Mouse (Mus musculus) forebrain, embryonic 16.5 days (tissue): ENCODE measurements around the gene Sncg. TPM values are rescaled to one million over a fixed set of nuclear protein-coding genes. Genes with fewer than 3 reads are reported as not detected.

Experiments
- ATAC-seq: fragments of 200-750 bp; cut with Nextera tagmentation; 2 replicates; pipeline ENCODE4 v1.8.0; 2017; ENCODE audit warnings: mild to moderate bottlenecking, moderate library complexity
- H3K27ac ChIP-seq: fragments of 300-500 bp; sonication (generic); 2 replicates; pipeline ENCODE4 v1.5.1; 2014; ENCODE audit warnings: low read length, control low read depth
- H3K27me3 ChIP-seq: fragments of 300-500 bp; sonication (generic); replicated peaks from 2 replicates; pipeline ENCODE4 v1.6.1; 2014; ENCODE audit warnings: low read length; ENCODE audit not compliant: control insufficient read depth, insufficient read depth
- H3K36me3 ChIP-seq: fragments of 300-500 bp; sonication (generic); 2 replicates; pipeline ENCODE4 v1.6.1; 2014; ENCODE audit not compliant: control insufficient read depth, insufficient read depth
- H3K4me1 ChIP-seq: fragments of 300-500 bp; sonication (generic); replicated peaks from 2 replicates; pipeline ENCODE4 v1.6.1; 2014; ENCODE audit warnings: low read length; ENCODE audit not compliant: control insufficient read depth, insufficient read depth
- H3K4me2 ChIP-seq: fragments of 300-500 bp; sonication (generic); 2 replicates; pipeline ENCODE4 v1.6.1; 2014; ENCODE audit warnings: mild to moderate bottlenecking, low read length, control low read depth
- H3K4me3 ChIP-seq: fragments of 300-500 bp; sonication (generic); replicated peaks from 2 replicates; pipeline ENCODE4 v1.5.1; 2014; ENCODE audit warnings: mild to moderate bottlenecking, low read length, control low read depth
- H3K9ac ChIP-seq: fragments of 300-500 bp; sonication (generic); replicated peaks from 2 replicates; pipeline ENCODE4 v1.6.1; 2014; ENCODE audit warnings: low read depth, low read length, control low read depth
- H3K9me3 ChIP-seq: fragments of 300-500 bp; sonication (generic); 2 replicates; pipeline ENCODE4 v1.6.1; 2016; ENCODE audit warnings: low read length; ENCODE audit not compliant: control insufficient read depth
- WGBS: fragments of 180-500 bp; shearing (Covaris S2); extraction: QIAGEN DNeasy Blood & Tissue Kit; methylation state at CpG from one replicate; pipeline ENCODE4 v1.1.7; 2014; 5-methylcytosine and 5-hydroxymethylcytosine counted together
- polyA plus RNA-seq: library from polyadenylated mRNA; unstranded; fragments of >200 nt; fragmentation: Nextera tagmentation; extraction: Ambion mirVana; gene quantifications from 2 replicates; pipeline ENCODE4 v1.2.1, GENCODE M21; 2015

Sncg gene
- polyA plus RNA-seq, 1 experiment from 2014 or later, result 4.2 TPM

DNA sequence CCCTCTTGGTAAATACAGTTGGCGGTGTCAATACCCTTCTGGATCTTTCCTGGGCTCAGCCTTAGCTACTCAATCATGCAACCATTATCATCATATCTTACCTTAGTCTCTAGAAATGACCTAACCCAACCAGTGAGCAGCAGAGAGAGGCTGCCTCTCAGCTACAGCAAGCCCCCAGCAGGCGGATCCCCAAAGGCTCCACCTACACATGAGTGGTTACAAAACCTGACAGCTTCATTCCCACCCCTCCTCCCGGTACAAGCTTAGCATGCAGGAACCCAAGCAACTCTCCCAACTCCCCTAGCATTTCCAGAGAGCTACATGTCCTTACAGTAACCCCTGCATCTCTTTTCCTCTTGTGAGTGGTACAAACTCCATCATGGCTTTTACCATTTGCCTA, 25.4 kb upstream of the Sncg start:
- ATAC-seq, result no peak
- Histone ChIP-seq H3K4me3 (no peak overlapping the region), H3K4me2 (no peak overlapping the region), H3K36me3 (peaks cover 5% of the 10 kb centered on the region), H3K27ac (no peak overlapping the region), H3K9ac (no peak overlapping the region), H3K4me1 (no peaks in the 10 kb centered on the region), H3K27me3 (no peaks in the 10 kb centered on the region), H3K9me3 (no peaks in the 10 kb centered on the region)
- 94% methylated on average over 3 of the region's 3 CpGs for WGBS

DNA sequence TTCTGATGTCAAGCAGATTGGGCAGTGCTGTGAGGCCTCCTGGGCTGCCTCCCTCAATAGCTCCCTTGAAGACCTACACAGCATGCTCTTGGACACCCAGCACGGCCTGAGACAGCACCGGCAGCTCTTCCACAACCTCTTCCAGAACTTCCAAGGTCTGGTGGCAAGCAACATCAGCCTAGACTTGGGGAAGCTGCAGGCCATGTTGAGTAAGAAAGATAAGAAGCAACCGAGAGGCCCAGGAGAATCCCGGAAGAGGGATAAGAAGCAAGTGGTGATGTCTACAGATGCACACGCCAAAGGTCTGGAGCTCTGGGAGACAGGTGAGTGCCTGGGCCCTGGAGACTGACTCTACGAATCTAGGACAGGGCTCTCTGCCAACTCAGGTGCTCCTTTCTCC, 24.7 kb upstream of the Sncg start:
- Histone ChIP-seq H3K36me3 (peaks cover 3% of the 10 kb centered on the region), H3K27ac (no peak overlapping the region), H3K4me3 (no peak overlapping the region), H3K4me2 (no peak overlapping the region), H3K27me3 (no peaks in the 10 kb centered on the region), H3K9me3 (no peaks in the 10 kb centered on the region), H3K9ac (no peak overlapping the region), H3K4me1 (no peaks in the 10 kb centered on the region)
- 98% methylated on average over 6 of the region's 6 CpGs for WGBS
- ATAC-seq, result no peak

DNA sequence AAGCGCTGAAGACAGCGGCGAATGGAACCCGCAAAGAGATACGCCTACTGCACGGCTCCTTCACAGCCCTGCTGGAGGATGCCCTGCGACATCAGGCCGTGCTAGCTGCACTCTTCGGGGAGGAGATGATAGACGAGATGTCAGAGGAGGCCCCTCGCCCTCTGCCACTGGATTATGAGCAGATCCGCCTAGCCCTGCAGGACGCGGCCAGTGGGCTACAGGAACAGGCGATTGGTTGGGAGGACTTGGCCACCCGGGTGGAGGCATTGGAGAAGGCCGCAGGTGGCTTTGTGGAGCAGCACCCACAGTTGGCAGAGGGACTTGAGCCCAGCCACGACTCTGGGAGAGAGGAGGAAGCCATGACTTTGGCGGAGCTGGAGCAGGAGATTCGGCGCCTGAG, 24.3 kb upstream of the Sncg start:
- no peaks in the 10 kb centered on the region for H3K9me3 ChIP-seq
- H3K4me1 ChIP-seq, result no peaks in the 10 kb centered on the region
- H3K27me3 ChIP-seq, result no peaks in the 10 kb centered on the region
- H3K9ac ChIP-seq, result no peak overlapping the region
- no peak for ATAC-seq
- H3K27ac ChIP-seq, result no peak overlapping the region
- 93% methylated on average over 21 of the region's 21 CpGs for WGBS
- peaks cover 3% of the 10 kb centered on the region for H3K36me3 ChIP-seq
- H3K4me3 ChIP-seq, result no peak overlapping the region
- no peak overlapping the region for H3K4me2 ChIP-seq

GRCm38 (mm10) chr14:34397871-34398270, 23.3 kb upstream of the Sncg start:
- Histone ChIP-seq H3K36me3 (peaks cover 3% of the 10 kb centered on the region; the same call in 1 of the 2 replicates), H3K27me3 (no peaks in the 10 kb centered on the region), H3K4me3 (no peak overlapping the region), H3K9ac (no peak overlapping the region), H3K9me3 (no peaks in the 10 kb centered on the region), H3K4me2 (no peak overlapping the region), H3K4me1 (peaks cover 5% of the 10 kb centered on the region; the same call in 1 of the 2 replicates), H3K27ac (no peak overlapping the region)
- WGBS, result 84% methylated on average over 5 of the region's 5 CpGs
- ATAC-seq, result no peak

GRCm38 (mm10) chr14:34393295-34393694, 18.7 kb upstream of the Sncg start:
- H3K4me2 ChIP-seq, result no peak overlapping the region
- no peaks in the 10 kb centered on the region for H3K36me3 ChIP-seq
- peaks cover 5% of the 10 kb centered on the region; the same call in 1 of the 2 replicates for H3K4me1 ChIP-seq
- H3K27ac ChIP-seq, result no peak overlapping the region
- 36% methylated on average over 4 of the region's 4 CpGs for WGBS
- H3K27me3 ChIP-seq, result no peaks in the 10 kb centered on the region
- H3K9me3 ChIP-seq, result no peaks in the 10 kb centered on the region
- no peak overlapping the region for H3K9ac ChIP-seq
- H3K4me3 ChIP-seq, result no peak overlapping the region
- peak; percentile 64 for ATAC-seq

- Histone ChIP-seq H3K9me3 (no peaks in the 10 kb centered on the region), H3K4me2 (no peak overlapping the region), H3K27me3 (no peaks in the 10 kb centered on the region), H3K4me1 (peaks cover 7% of the 10 kb centered on the region), H3K9ac (no peak overlapping the region), H3K36me3 (no peaks in the 10 kb centered on the region), H3K27ac (no peak overlapping the region), H3K4me3 (no peak overlapping the region)
- ATAC-seq, result no peak
- WGBS, result 93% methylated on average over 8 of the region's 9 CpGs
Observed at GRCm38 (mm10) chr14:34382921-34383704, 8.5 kb upstream of the Sncg start.

DNA sequence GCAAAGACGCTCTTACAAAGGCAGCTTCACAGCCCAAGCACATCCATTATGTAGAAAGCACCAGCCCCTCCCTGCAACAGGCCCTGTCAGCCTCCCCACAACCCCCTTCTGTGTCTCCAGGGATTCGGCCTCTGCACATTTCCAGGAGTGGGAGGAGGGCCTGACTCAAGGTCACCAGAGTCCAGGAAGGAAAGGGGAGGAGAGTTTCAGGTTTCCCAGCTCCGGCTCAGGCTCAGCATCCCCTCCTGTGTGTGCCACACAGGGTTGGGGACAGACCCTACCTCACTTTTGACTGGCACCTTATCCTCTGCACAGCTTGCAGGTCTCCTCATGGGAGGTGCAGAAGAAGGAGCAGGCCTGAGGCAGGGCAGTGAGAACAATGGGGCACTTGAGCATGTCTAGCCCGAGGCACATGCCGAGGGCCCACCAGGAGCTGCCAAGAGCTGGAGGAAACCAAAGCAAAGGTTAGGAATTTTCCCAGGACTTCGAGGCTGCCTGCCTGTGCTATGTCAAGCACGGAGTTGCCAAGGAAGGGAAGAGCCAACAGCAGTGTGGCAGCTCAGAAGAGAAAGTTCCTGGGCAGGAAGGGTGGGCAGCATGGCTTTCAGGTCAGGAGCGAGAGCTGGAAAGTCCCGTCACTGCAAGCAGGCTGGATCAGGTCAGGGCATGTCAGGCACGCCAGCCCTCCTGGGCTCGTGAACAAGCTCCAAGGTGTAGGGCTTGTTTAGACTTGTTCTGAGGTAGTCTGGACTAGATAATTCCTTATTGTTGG, 4.2 kb upstream of the Sncg start:
- no peak overlapping the region for H3K9ac ChIP-seq
- H3K4me3 ChIP-seq, result no peak overlapping the region
- H3K27me3 ChIP-seq, result no peaks in the 10 kb centered on the region
- no peak overlapping the region for H3K4me2 ChIP-seq
- no peaks in the 10 kb centered on the region for H3K36me3 ChIP-seq
- peak overlapping the region; percentile 6; the same call in 1 of the 2 replicates for H3K27ac ChIP-seq
- WGBS, result 46% methylated on average over 11 of the region's 11 CpGs
- peak; percentile 26; the same call in 1 of the 2 replicates for ATAC-seq
- H3K4me1 ChIP-seq, result peaks cover 7% of the 10 kb centered on the region
- H3K9me3 ChIP-seq, result no peaks in the 10 kb centered on the region

GRCm38 (mm10) chr14:34377121-34377520, 2.5 kb upstream of the Sncg start:
- Histone ChIP-seq H3K9ac (no peak overlapping the region), H3K4me1 (peaks cover 7% of the 10 kb centered on the region), H3K36me3 (no peaks in the 10 kb centered on the region), H3K4me2 (no peak overlapping the region), H3K9me3 (no peaks in the 10 kb centered on the region), H3K27ac (no peak overlapping the region), H3K27me3 (no peaks in the 10 kb centered on the region), H3K4me3 (no peak overlapping the region)
- no peak for ATAC-seq
- WGBS, result 83% methylated on average over 4 of the region's 4 CpGs

DNA sequence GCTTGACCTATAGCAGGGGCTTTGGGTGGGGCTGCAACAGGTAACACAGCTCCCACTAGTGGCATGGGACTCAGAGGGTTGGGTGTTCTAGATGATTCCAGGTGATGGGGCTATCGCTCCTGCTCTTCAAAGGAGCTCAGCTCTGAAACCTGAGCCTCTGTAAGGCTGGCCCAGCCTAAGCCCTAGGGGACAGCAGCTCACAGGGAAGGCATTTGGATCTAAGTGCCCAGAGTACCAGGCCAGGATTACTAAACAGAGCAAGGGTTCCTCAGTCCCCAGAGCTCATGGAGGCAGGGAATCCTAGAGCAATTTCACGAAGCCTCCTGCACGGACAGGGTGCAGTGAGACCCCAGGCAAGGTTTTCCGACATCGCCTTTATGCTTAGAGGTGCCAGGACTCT, 1.4 kb upstream of the Sncg start:
- H3K36me3 ChIP-seq, result no peaks in the 10 kb centered on the region
- no peak overlapping the region for H3K4me3 ChIP-seq
- no peaks in the 10 kb centered on the region for H3K9me3 ChIP-seq
- peaks cover 7% of the 10 kb centered on the region for H3K4me1 ChIP-seq
- WGBS, result 87% methylated on average over 5 of the region's 5 CpGs
- no peak overlapping the region for H3K4me2 ChIP-seq
- no peaks in the 10 kb centered on the region for H3K27me3 ChIP-seq
- H3K27ac ChIP-seq, result no peak overlapping the region
- no peak overlapping the region for H3K9ac ChIP-seq
- no peak for ATAC-seq
